Mouse (Mus musculus) thymus, adult 2 months (tissue): Measurements from ENCODE around the gene Med17.

Experiments used
- CTCF ChIP-seq: fragments of 200-500 bp; IDR thresholded peaks from 2 replicates; pipeline ENCODE4 v1.5.1; 2012; ENCODE audit warnings: mild to moderate bottlenecking, control low read depth, low read length, moderate library complexity, borderline replicate concordance; ENCODE audit not compliant: control insufficient read depth, poor library complexity, insufficient read depth; ENCODE audit errors: extremely low read depth
- POLR2A ChIP-seq: fragments of 200-500 bp; IDR thresholded peaks from 2 replicates; pipeline ENCODE4 v1.6.1; 2012; ENCODE audit warnings: mild to moderate bottlenecking, low read length, control low read depth, moderate library complexity; ENCODE audit not compliant: control insufficient read depth, poor library complexity, insufficient read depth; ENCODE audit errors: extremely low read depth

- no peak for TF ChIP-seq CTCF
- TF ChIP-seq POLR2A = no peak
These were observed 33.9 kb upstream of the Med17 start for GRCm38 (mm10) chr9:15313633-15314032.
